Mouse (Mus musculus) heart, adult 18-20 months (tissue): ENCODE measurements around the gene Spin2f. TPM values are rescaled to one million over a fixed set of nuclear protein-coding genes. Genes with fewer than 3 reads are reported as not detected.
"Not testable (repeated sequence)": the region's sequence is repeated elsewhere in the genome, so short reads cannot be mapped to it uniquely, and the experiment has no call there.

Source experiments
- DNase-seq, 2 experiments: peaks; one replicate each; pipeline ENCODE4 v3.0.0; 2021 to 2022; ENCODE audit warnings: mixed read lengths in 1 of 2
- long read RNA-seq, 2 experiments: library from polyadenylated mRNA; stranded (forward); transcript quantifications; one replicate each; pipeline ENCODE4 v2.0.0; 2021
- total RNA-seq, 2 experiments: library from RNA; stranded (reverse); gene quantifications; 2 replicates each; pipeline ENCODE4 v1.2.3; 2021

The Spin2f gene
- total RNA-seq: not detected
- long read RNA-seq, experiment 1: 0 reads
- long read RNA-seq, experiment 2: 0 reads

- not testable (repeated sequence) for DNase-seq
Measured at GRCm38 (mm10) chrX:31253594-31253993, at the start of gene Spin2f. Gene Spin2f (plus strand): TSS chrX:31253894.

- DNase-seq: not testable (repeated sequence)
Measured at GRCm38 (mm10) chrX:31212136-31212535, 41.6 kb upstream of the Spin2f start.

- DNase-seq: not testable (repeated sequence)
Measured at GRCm38 (mm10) chrX:31223536-31223935, 30.2 kb upstream of the Spin2f start.

- DNase-seq: not testable (repeated sequence)
Measured at GRCm38 (mm10) chrX:31235088-31235487, 18.6 kb upstream of the Spin2f start.

GRCm38 (mm10) chrX:31241754-31242153, 11.9 kb upstream of the Spin2f start:
- not testable (repeated sequence) for DNase-seq

Other genes starting within 250 kb of the Spin2f start
- not detected for gene Btbd35f29, start 136.2 kb upstream of the Spin2f start, total RNA-seq
- not detected for gene Btbd35f26, start 82.6 kb downstream of the Spin2f start, total RNA-seq
- gene Btbd35f19, start 130.0 kb downstream of the Spin2f start, total RNA-seq: not detected